Mouse (Mus musculus) liver, embryonic 14.5 days (tissue): Measurements from ENCODE around the gene Cdc42ep3. TPM values are rescaled to one million over a fixed set of nuclear protein-coding genes. Genes with fewer than 3 reads are reported as not detected.

ENCODE experiments used
- ATAC-seq: fragments of 200-750 bp; cut with Nextera tagmentation; 2 replicates; pipeline ENCODE4 v1.8.0; 2017; ENCODE audit warnings: moderate number of reproducible peaks, mild to moderate bottlenecking, moderate library complexity; ENCODE audit not compliant: insufficient read depth
- DNase-seq, 3 experiments: peaks; one replicate each; pipeline ENCODE4 v3.0.0-alpha.2; 2012 to 2013; ENCODE audit warnings: low read depth in 3 of 3, low spot score in 3 of 3
- H3K27ac ChIP-seq: fragments of 300-500 bp; sonication (generic); 2 replicates; pipeline ENCODE4 v1.5.1; 2014; ENCODE audit warnings: moderate library complexity, mild to moderate bottlenecking, control low read depth, inconsistent platforms
- H3K27me3 ChIP-seq: fragments of 300-500 bp; sonication (generic); 2 replicates; pipeline ENCODE4 v1.6.1; 2014; ENCODE audit warnings: mild to moderate bottlenecking, low read length, moderate library complexity; ENCODE audit not compliant: control insufficient read depth, insufficient read depth
- H3K36me3 ChIP-seq: fragments of 300-500 bp; sonication (generic); replicated peaks from 2 replicates; pipeline ENCODE4 v1.6.1; 2014; ENCODE audit warnings: low read depth; ENCODE audit not compliant: control insufficient read depth, insufficient read depth
- H3K4me1 ChIP-seq, 2 experiments: fragments of 200-500 bp in 1 of 2; fragments of 300-500 bp in 1 of 2; sonication (generic) in 1 of 2; replicated peaks; 2 replicates each; pipeline ENCODE4 v1.6.1; 2012 to 2014; ENCODE audit warnings: antibody characterized with exemption in 1 of 2, inconsistent platforms in 1 of 2, low read length in 1 of 2; ENCODE audit not compliant: control insufficient read depth in 2 of 2, insufficient read depth in 2 of 2
- H3K4me2 ChIP-seq: fragments of 300-500 bp; sonication (generic); 2 replicates; pipeline ENCODE4 v1.6.1; 2014; ENCODE audit warnings: low read depth, mild to moderate bottlenecking, control low read depth, moderate library complexity
- H3K4me3 ChIP-seq, 2 experiments: fragments of 200-500 bp in 1 of 2; fragments of 300-500 bp in 1 of 2; sonication (generic) in 1 of 2; 2 replicates each; pipeline ENCODE4 v1.5.1; 2012 to 2014; ENCODE audit warnings: low read depth in 2 of 2, low read length in 2 of 2, mild to moderate bottlenecking in 2 of 2, control low read depth in 1 of 2, inconsistent platforms in 1 of 2, moderate library complexity in 1 of 2; ENCODE audit not compliant: insufficient read depth in 1 of 2
- H3K9ac ChIP-seq: fragments of 300-500 bp; sonication (generic); replicated peaks from 2 replicates; pipeline ENCODE4 v1.6.1; 2014; ENCODE audit warnings: mild to moderate bottlenecking, control low read depth, moderate library complexity
- H3K9me3 ChIP-seq: fragments of 300-500 bp; sonication (generic); 2 replicates; pipeline ENCODE4 v1.6.1; 2016; ENCODE audit warnings: low read length, mixed read lengths; ENCODE audit not compliant: control insufficient read depth
- CTCF ChIP-seq: IDR thresholded peaks from 2 replicates; pipeline ENCODE4 v1.5.1; 2016; ENCODE audit warnings: antibody characterized with exemption, low read depth, control low read depth
- EP300 ChIP-seq: IDR thresholded peaks from 2 replicates; pipeline ENCODE4 v1.6.1; 2016; ENCODE audit warnings: antibody characterized with exemption, low read depth
- WGBS: fragments of 180-500 bp; shearing (Covaris S2); extraction: QIAGEN DNeasy Blood & Tissue Kit; methylation state at CpG from one replicate; pipeline ENCODE4 v1.1.7; 2014; ENCODE audit not compliant: insufficient replicate concordance; 5-methylcytosine and 5-hydroxymethylcytosine counted together
- polyA plus RNA-seq, 2 experiments: library from polyadenylated mRNA; depleted of rRNA in 1 of 2; stranded (reverse) in 1 of 2; unstranded in 1 of 2; fragments of >200 nt; fragmentation: Nextera tagmentation in 1 of 2; extraction: Ambion mirVana in 1 of 2; gene quantifications; 2 replicates each; pipeline versions ENCODE4 v1.2.1 to v1.2.3; 2012 to 2014

Gene Cdc42ep3
- polyA plus RNA-seq, 2 experiments: 17.2 to 52.5 TPM

DNA sequence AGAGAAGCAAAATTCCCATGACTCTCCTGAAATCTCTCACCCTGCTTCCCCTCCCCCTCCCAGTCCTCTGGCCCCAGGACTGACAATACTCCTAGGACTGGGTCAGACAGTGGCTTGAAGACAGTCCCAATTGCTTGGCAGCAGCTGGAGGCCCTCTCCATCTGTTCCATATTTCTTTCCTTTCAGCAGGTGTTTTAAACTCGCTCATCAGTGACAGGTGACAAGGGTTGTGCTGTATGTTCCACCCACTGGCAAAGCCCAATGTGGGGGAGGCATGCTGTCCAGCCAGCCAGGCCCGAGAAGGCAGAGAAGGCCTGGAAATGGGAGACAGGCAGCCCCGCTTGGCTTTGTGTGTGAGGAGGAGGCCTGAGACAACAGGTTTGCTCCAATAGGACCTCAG lies 17.4 kb downstream of the Cdc42ep3 start:
- ATAC-seq (no peak), DNase-seq (no peak)
- Histone ChIP-seq H3K36me3 (peaks cover 75% of the 10 kb centered on the region), H3K27me3 (no peaks in the 10 kb centered on the region), H3K4me3 (no peak overlapping the region), H3K4me2 (no peak overlapping the region), H3K4me1 (peaks cover 0 to 19% of the 10 kb centered on the region in 2 experiments; a peak in 3 of 4 replicates), H3K27ac (no peak overlapping the region), H3K9me3 (no peaks in the 10 kb centered on the region), H3K9ac (no peak overlapping the region)
- WGBS: 85% methylated on average over 3 of the region's 3 CpGs
- TF ChIP-seq EP300 (no peak), CTCF (no peak)

DNA sequence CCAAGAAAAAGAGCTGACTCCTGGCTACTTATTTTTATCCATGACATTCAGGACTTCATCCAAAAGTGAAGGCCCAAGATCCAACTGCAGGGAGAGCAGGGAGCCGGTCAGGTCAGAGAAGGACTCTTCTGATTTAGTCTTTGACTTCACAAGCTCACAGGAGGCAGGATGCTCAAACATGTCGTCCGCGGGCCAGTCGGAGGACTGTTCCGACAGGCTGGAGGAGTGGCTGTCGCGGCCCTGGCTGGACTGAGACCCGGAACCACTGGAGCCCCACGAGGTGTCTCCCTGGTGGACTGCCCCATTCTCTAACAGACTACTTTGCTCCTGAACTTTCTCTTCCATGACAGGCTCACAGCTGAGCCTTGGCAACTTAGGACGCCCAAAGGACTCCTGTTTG lies 20.2 kb downstream of the Cdc42ep3 start:
- Histone ChIP-seq H3K27me3 (no peaks in the 10 kb centered on the region), H3K4me3 (no peak overlapping the region), H3K4me2 (no peak overlapping the region), H3K4me1 (peaks cover 0 to 15% of the 10 kb centered on the region in 2 experiments; a peak in 3 of 4 replicates), H3K36me3 (peaks cover 75% of the 10 kb centered on the region), H3K9ac (no peak overlapping the region), H3K9me3 (no peaks in the 10 kb centered on the region), H3K27ac (no peak overlapping the region)
- DNase-seq (no peak), ATAC-seq (no peak)
- WGBS: 90% methylated on average over 11 of the region's 11 CpGs
- TF ChIP-seq CTCF (no peak), EP300 (no peak)

DNA sequence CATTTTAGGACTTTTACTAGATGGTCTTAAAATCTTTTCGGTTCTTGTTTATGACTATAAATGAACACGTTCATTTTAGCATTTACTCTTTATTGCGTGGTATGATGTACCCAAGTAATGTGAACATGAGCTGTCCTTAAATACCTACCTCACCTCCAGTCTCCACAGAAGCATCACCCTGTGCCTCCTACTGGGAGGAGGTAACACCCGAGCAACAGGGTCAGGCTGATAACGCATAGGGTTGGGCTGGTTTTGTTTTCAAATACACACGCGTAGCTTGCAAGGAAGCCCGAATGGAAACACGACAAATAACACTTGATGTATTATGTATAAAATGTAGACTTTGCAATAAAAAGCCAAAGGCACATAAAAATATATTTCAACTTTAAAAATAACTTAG lies 21.2 kb downstream of the Cdc42ep3 start:
- WGBS: 61% methylated on average over 9 of the region's 9 CpGs
- no peak overlapping the region for H3K9ac ChIP-seq
- no peaks in the 10 kb centered on the region for H3K9me3 ChIP-seq
- DNase-seq (no peak), ATAC-seq (peak; percentile 50; the same call in 1 of the 2 replicates)
- H3K4me3 ChIP-seq: no peak overlapping the region
- no peak overlapping the region for H3K4me2 ChIP-seq
- peak; percentile 23 for TF ChIP-seq CTCF
- TF ChIP-seq EP300: no peak
- H3K27me3 ChIP-seq: no peaks in the 10 kb centered on the region
- H3K4me1 ChIP-seq: peaks cover 0 to 15% of the 10 kb centered on the region in 2 experiments; a peak in 3 of 4 replicates
- peaks cover 65% of the 10 kb centered on the region for H3K36me3 ChIP-seq
- H3K27ac ChIP-seq: no peak overlapping the region

DNA sequence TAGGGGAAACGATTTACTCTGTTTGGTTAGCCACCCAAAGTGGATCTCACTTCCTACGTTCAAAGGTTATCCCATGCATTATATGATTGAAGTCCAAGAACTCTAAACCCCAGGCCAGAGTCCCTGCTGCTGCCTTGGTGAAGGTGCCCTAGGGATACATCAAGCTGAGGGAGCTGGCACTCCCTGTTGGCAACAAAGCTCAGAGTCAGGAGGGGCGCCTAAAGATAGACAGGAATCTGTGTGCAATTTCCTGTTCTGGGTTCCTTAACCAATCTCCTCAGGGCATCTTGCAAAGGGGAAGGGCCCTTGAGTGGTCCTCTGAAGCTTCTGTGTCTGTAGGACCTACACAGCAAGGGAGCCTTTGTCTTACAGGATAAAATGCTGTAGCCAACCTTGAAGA lies 22.0 kb downstream of the Cdc42ep3 start:
- Histone ChIP-seq H3K36me3 (peaks cover 59% of the 10 kb centered on the region), H3K9ac (no peak overlapping the region), H3K4me1 (peaks cover 0 to 12% of the 10 kb centered on the region in 2 experiments; a peak in 3 of 4 replicates), H3K27me3 (no peaks in the 10 kb centered on the region), H3K4me2 (no peak overlapping the region), H3K9me3 (no peaks in the 10 kb centered on the region), H3K27ac (no peak overlapping the region), H3K4me3 (no peak overlapping the region)
- WGBS: 67% methylated on average over 3 of the region's 3 CpGs
- TF ChIP-seq CTCF: no peak
- TF ChIP-seq EP300: no peak
- DNase-seq: no peak
- no peak for ATAC-seq

DNA sequence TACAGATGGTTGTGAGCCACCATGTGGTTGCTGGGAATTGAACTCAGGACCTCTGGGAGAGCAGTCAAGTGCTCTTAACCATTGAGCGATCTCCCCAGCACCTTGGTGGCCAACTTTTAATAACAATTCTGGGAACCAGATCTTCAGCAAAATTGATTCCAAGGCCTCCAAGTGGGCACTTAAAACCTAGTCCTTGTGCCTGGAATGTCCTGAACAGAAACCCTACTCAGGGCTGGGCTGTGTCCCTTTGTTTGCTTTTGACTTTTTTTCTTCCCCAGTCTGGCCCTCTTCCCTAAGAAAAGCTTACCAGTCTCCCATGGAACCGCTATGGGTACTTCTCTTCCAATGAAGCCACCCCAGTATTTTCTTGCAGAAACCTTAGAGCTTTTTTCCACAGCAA lies 24.5 kb downstream of the Cdc42ep3 start:
- H3K4me2 ChIP-seq: no peak overlapping the region
- DNase-seq: no peak
- no peak overlapping the region for H3K4me3 ChIP-seq
- no peaks in the 10 kb centered on the region for H3K27me3 ChIP-seq
- WGBS: 89% methylated on average over 2 of the region's 2 CpGs
- H3K9me3 ChIP-seq: no peaks in the 10 kb centered on the region
- peaks cover 40% of the 10 kb centered on the region for H3K36me3 ChIP-seq
- TF ChIP-seq EP300: no peak
- 0 out of 2 replicates have a peak, but pooled peaks have one; percentile 4 for TF ChIP-seq CTCF
- H3K9ac ChIP-seq: no peak overlapping the region
- ATAC-seq: no peak
- peaks cover 0 to 12% of the 10 kb centered on the region in 2 experiments; a peak in 3 of 4 replicates for H3K4me1 ChIP-seq
- no peak overlapping the region for H3K27ac ChIP-seq
